Mouse (Mus musculus) cerebellum, adult 2 months (tissue): Measurements from ENCODE around the gene Nid2.

ENCODE experiments used
- CTCF ChIP-seq: fragments of 200-500 bp; IDR thresholded peaks from 2 replicates; pipeline ENCODE4 v1.5.1; 2011; ENCODE audit warnings: low read depth, mild to moderate bottlenecking, control low read depth, low read length, moderate library complexity, borderline replicate concordance; ENCODE audit not compliant: insufficient read depth
- POLR2A ChIP-seq: fragments of 200-500 bp; IDR thresholded peaks from 2 replicates; pipeline ENCODE4 v1.6.1; 2011; ENCODE audit warnings: low read length, control low read depth, borderline replicate concordance; ENCODE audit not compliant: insufficient read depth

- TF ChIP-seq CTCF = no peak
- TF ChIP-seq POLR2A = no peak
These were observed 41.9 kb upstream of the Nid2 start for GRCm38 (mm10) chr14:19709161-19709560.
